Mouse (Mus musculus) central nervous system, embryonic 14 days (tissue): ENCODE measurements around the gene Ankfn1. TPM values are rescaled to one million over a fixed set of nuclear protein-coding genes. Genes with fewer than 3 reads are reported as not detected.

Source experiments
- polyA plus RNA-seq: library from polyadenylated mRNA; depleted of rRNA; stranded (reverse); fragments of >200 nt; gene quantifications from 2 replicates; pipeline ENCODE4 v1.2.3, GENCODE M21; 2012; rRNA removed

The Ankfn1 gene
- 2.9 and 3.5 TPM in 2 replicates for polyA plus RNA-seq

DNA sequence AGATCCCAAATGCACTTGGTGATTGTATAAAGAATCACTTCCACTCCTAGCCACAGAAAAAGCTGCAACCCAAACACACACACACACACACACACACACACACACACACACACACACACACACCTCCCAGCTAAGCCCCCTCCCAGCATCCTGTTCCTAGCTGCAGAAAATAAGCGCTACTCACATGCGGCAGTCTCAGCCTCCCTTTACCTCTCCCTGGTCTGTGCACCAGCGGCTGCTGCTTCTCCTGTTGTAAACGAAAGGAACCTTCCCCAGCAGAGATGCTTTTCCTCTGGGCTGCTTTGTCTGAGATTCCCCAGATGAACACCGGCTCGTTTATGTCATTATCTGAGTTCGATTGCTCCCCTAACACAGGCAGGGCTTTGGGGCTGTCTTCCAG, at the start of gene Ankfn1:
Gene Ankfn1 (minus strand): TSS at position 223 of the 400 bp plus-strand sequence.

Other genes starting within 250 kb of the Ankfn1 start
- gene Pctp, start 225.2 kb upstream of the Ankfn1 start, polyA plus RNA-seq, result 1.4 and 1.7 TPM in 2 replicates